Mouse (Mus musculus): ENCODE results near the gene Ptprr. TPM values are rescaled to one million over a fixed set of nuclear protein-coding genes. Genes with fewer than 3 reads are reported as not detected.

The Ptprr gene
- polyA plus RNA-seq, 1 experiment from 2014 or later: 2.2 TPM

- Histone ChIP-seq H3K9ac (ENCODE audit: low read depth, low read length) (no peak overlapping the region), H3K4me1 (replicated peaks; ENCODE audit: insufficient read depth, low read length) (no peaks in the 10 kb centered on the region), H3K36me3 (ENCODE audit: insufficient read depth, low read length) (no peaks in the 10 kb centered on the region), H3K4me3 (replicated peaks; ENCODE audit: low read depth, low read length) (no peak overlapping the region), H3K27me3 (ENCODE audit: insufficient read depth, low read length) (no peaks in the 10 kb centered on the region), H3K4me2 (ENCODE audit: low read length) (no peak overlapping the region), H3K9me3 (replicated peaks; ENCODE audit: low read length) (no peaks in the 10 kb centered on the region), H3K27ac (no peak overlapping the region)
- DNase-seq (ENCODE audit: low spot score): no peak
- ATAC-seq (replicated peaks; ENCODE audit: low FRiP score, low read depth): no peak
- 87% methylated on average over 6 of the region's 6 CpGs for WGBS
- no peak for TF ChIP-seq CTCF (IDR thresholded peaks at IDR 0.05; ENCODE audit: low read depth)
These were observed 62.8 kb downstream of the Ptprr start for GRCm38 (mm10) chr10:116080841-116081240.

- WGBS: 24% methylated on average over 3 of the region's 3 CpGs
- Histone ChIP-seq H3K9ac (ENCODE audit: low read depth, low read length) (no peak overlapping the region), H3K27me3 (ENCODE audit: insufficient read depth, low read length) (no peaks in the 10 kb centered on the region), H3K36me3 (ENCODE audit: insufficient read depth, low read length) (no peaks in the 10 kb centered on the region), H3K9me3 (replicated peaks; ENCODE audit: low read length) (no peaks in the 10 kb centered on the region), H3K4me3 (replicated peaks; ENCODE audit: low read depth, low read length) (no peak overlapping the region), H3K4me1 (replicated peaks; ENCODE audit: insufficient read depth, low read length) (no peaks in the 10 kb centered on the region), H3K4me2 (ENCODE audit: low read length) (no peak overlapping the region), H3K27ac (no peak overlapping the region)
- peak; percentile 62 for TF ChIP-seq CTCF (IDR thresholded peaks at IDR 0.05; ENCODE audit: low read depth)
- ATAC-seq (replicated peaks; ENCODE audit: low FRiP score, low read depth): no peak
- peak; percentile 12 for DNase-seq (ENCODE audit: low spot score)
These were observed 66.0 kb downstream of the Ptprr start for GRCm38 (mm10) chr10:116083965-116084364.

GRCm38 (mm10) chr10:116096466-116096865, 78.5 kb downstream of the Ptprr start:
- H3K4me1 ChIP-seq (replicated peaks; ENCODE audit: insufficient read depth, low read length): no peaks in the 10 kb centered on the region
- H3K9me3 ChIP-seq (replicated peaks; ENCODE audit: low read length): no peaks in the 10 kb centered on the region
- no peak overlapping the region for H3K4me3 ChIP-seq (replicated peaks; ENCODE audit: low read depth, low read length)
- H3K36me3 ChIP-seq (ENCODE audit: insufficient read depth, low read length): no peaks in the 10 kb centered on the region
- ATAC-seq (replicated peaks; ENCODE audit: low FRiP score, low read depth) (no peak), DNase-seq (ENCODE audit: low spot score) (no peak)
- no peaks in the 10 kb centered on the region for H3K27me3 ChIP-seq (ENCODE audit: insufficient read depth, low read length)
- H3K9ac ChIP-seq (ENCODE audit: low read depth, low read length): no peak overlapping the region
- H3K4me2 ChIP-seq (ENCODE audit: low read length): no peak overlapping the region
- no peak overlapping the region for H3K27ac ChIP-seq
- WGBS: 81% methylated on average over 13 of the region's 13 CpGs
- TF ChIP-seq CTCF (IDR thresholded peaks at IDR 0.05; ENCODE audit: low read depth): no peak

DNA sequence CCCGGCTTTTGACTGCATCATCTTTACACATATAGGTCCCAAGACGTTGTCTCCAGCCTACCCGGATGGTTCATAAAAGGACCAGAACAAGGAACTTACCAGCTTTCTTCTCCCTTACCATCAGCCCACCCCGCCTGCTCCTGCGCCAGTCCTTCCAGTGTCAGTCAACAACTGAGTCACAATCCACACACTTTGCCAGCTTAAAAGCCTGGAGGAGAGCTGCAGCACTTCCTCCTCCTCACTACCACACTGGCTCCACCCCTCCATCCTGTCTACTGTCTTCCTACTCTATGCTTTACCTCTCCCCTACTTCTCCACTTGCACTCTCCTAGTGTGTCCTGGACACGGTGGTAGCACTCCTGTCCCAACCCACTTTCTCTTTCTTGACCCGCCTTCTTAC, 80.5 kb downstream of the Ptprr start:
- no peak overlapping the region for H3K4me2 ChIP-seq (ENCODE audit: low read length)
- WGBS: 91% methylated on average over 7 of the region's 7 CpGs
- H3K9ac ChIP-seq (ENCODE audit: low read depth, low read length): no peak overlapping the region
- H3K4me3 ChIP-seq (replicated peaks; ENCODE audit: low read depth, low read length): no peak overlapping the region
- no peak for ATAC-seq (replicated peaks; ENCODE audit: low FRiP score, low read depth)
- no peak for DNase-seq (ENCODE audit: low spot score)
- no peak overlapping the region for H3K27ac ChIP-seq
- no peaks in the 10 kb centered on the region for H3K36me3 ChIP-seq (ENCODE audit: insufficient read depth, low read length)
- no peaks in the 10 kb centered on the region for H3K27me3 ChIP-seq (ENCODE audit: insufficient read depth, low read length)
- TF ChIP-seq CTCF (IDR thresholded peaks at IDR 0.05; ENCODE audit: low read depth): no peak
- no peaks in the 10 kb centered on the region for H3K9me3 ChIP-seq (replicated peaks; ENCODE audit: low read length)
- H3K4me1 ChIP-seq (replicated peaks; ENCODE audit: insufficient read depth, low read length): no peaks in the 10 kb centered on the region

- Histone ChIP-seq H3K9ac (ENCODE audit: low read depth, low read length) (no peak overlapping the region), H3K4me3 (replicated peaks; ENCODE audit: low read depth, low read length) (no peak overlapping the region), H3K36me3 (ENCODE audit: insufficient read depth, low read length) (no peaks in the 10 kb centered on the region), H3K27me3 (ENCODE audit: insufficient read depth, low read length) (no peaks in the 10 kb centered on the region), H3K4me1 (replicated peaks; ENCODE audit: insufficient read depth, low read length) (no peaks in the 10 kb centered on the region), H3K9me3 (replicated peaks; ENCODE audit: low read length) (no peaks in the 10 kb centered on the region), H3K4me2 (ENCODE audit: low read length) (no peak overlapping the region), H3K27ac (no peak overlapping the region)
- DNase-seq (ENCODE audit: low spot score): no peak
- no peak for TF ChIP-seq CTCF (IDR thresholded peaks at IDR 0.05; ENCODE audit: low read depth)
- ATAC-seq (replicated peaks; ENCODE audit: low FRiP score, low read depth): no peak
- 60% methylated on average over 4 of the region's 4 CpGs for WGBS
These were observed 90.2 kb downstream of the Ptprr start for GRCm38 (mm10) chr10:116108176-116108575.

DNA sequence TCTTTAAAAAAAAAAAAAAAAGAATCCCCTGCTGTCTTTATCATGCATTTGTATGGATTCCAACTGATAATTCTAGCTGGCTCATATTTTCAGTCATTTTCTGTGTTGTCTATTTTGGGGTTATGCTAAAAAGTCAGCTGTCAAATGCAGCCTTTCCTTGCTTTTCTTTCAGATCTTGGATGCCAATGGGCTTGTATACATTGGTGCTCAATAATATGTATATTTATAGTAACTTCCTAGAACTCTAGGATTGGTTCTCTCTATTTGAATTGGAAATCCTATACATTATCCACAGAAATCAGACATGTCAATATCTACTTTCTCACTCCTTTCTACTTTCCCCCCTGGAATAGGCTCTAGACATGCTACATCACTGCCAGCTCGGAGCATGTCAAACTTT, 90.7 kb downstream of the Ptprr start:
- Histone ChIP-seq H3K4me3 (replicated peaks; ENCODE audit: low read depth, low read length) (no peak overlapping the region), H3K4me2 (ENCODE audit: low read length) (no peak overlapping the region), H3K27ac (no peak overlapping the region), H3K9ac (ENCODE audit: low read depth, low read length) (no peak overlapping the region), H3K27me3 (ENCODE audit: insufficient read depth, low read length) (no peaks in the 10 kb centered on the region), H3K4me1 (replicated peaks; ENCODE audit: insufficient read depth, low read length) (no peaks in the 10 kb centered on the region), H3K36me3 (ENCODE audit: insufficient read depth, low read length) (no peaks in the 10 kb centered on the region), H3K9me3 (replicated peaks; ENCODE audit: low read length) (no peaks in the 10 kb centered on the region)
- DNase-seq (ENCODE audit: low spot score): no peak
- TF ChIP-seq CTCF (IDR thresholded peaks at IDR 0.05; ENCODE audit: low read depth): no peak
- no peak for ATAC-seq (replicated peaks; ENCODE audit: low FRiP score, low read depth)
- 85% methylated on average over 1 of the region's 1 CpGs for WGBS

- no peak for TF ChIP-seq CTCF (IDR thresholded peaks at IDR 0.05; ENCODE audit: low read depth)
- Histone ChIP-seq H3K27ac (no peak overlapping the region), H3K27me3 (ENCODE audit: insufficient read depth, low read length) (no peaks in the 10 kb centered on the region), H3K9ac (ENCODE audit: low read depth, low read length) (no peak overlapping the region), H3K36me3 (ENCODE audit: insufficient read depth, low read length) (no peaks in the 10 kb centered on the region), H3K9me3 (replicated peaks; ENCODE audit: low read length) (no peaks in the 10 kb centered on the region), H3K4me3 (replicated peaks; ENCODE audit: low read depth, low read length) (no peak overlapping the region), H3K4me2 (ENCODE audit: low read length) (no peak overlapping the region), H3K4me1 (replicated peaks; ENCODE audit: insufficient read depth, low read length) (no peaks in the 10 kb centered on the region)
- ATAC-seq (replicated peaks; ENCODE audit: low FRiP score, low read depth) (no peak), DNase-seq (ENCODE audit: low spot score) (no peak)
- 95% methylated on average over 11 of the region's 11 CpGs for WGBS
These were observed 94.9 kb downstream of the Ptprr start for GRCm38 (mm10) chr10:116112868-116113267.

Data from kidney, postnatal 0 days (tissue).